Mouse (Mus musculus) CH12.LX (cell line): ENCODE data around the gene Khdc1a. TPM values are rescaled to one million over a fixed set of nuclear protein-coding genes. Genes with fewer than 3 reads are reported as not detected.

ENCODE experiments used
- DNase-seq: peaks from one replicate; pipeline ENCODE4 v3.0.0-alpha.2; 2013; ENCODE audit errors: extremely low read depth
- H3K27ac ChIP-seq: 2 replicates; pipeline ENCODE4 v1.5.1; 2012; ENCODE audit warnings: low read depth, mild to moderate bottlenecking, control low read depth, moderate library complexity; ENCODE audit not compliant: insufficient read depth
- H3K27me3 ChIP-seq: replicated peaks from 2 replicates; pipeline ENCODE3; 2012; ENCODE audit warnings: inconsistent platforms
- H3K36me3 ChIP-seq, 2 experiments: replicated peaks in 1 of 2; 2 replicates each; pipeline versions ENCODE3 to v1.6.1; 2012; ENCODE audit warnings: inconsistent platforms in 1 of 2, low read length in 1 of 2, mild to moderate bottlenecking in 1 of 2, mixed read lengths in 1 of 2, moderate library complexity in 1 of 2; ENCODE audit not compliant: control insufficient read depth in 1 of 2, insufficient read depth in 1 of 2
- H3K4me1 ChIP-seq, 2 experiments: 2 replicates each; pipeline ENCODE4 v1.6.1; 2012; ENCODE audit warnings: inconsistent platforms in 1 of 2, moderate library complexity in 1 of 2; ENCODE audit not compliant: insufficient read depth in 2 of 2, control insufficient read depth in 1 of 2
- H3K4me2 ChIP-seq: 2 replicates; pipeline ENCODE4 v1.6.1; 2012; ENCODE audit warnings: low read depth, mild to moderate bottlenecking, control low read depth; ENCODE audit not compliant: poor library complexity, insufficient read depth, severe bottlenecking
- H3K4me3 ChIP-seq, 3 experiments: fragments of 150-350 bp in 1 of 3; sonication (generic) in 1 of 3; replicated peaks in 1 of 3; 2 replicates each; pipeline versions ENCODE3 to v1.5.1; 2011 to 2012; ENCODE audit warnings: low read depth in 2 of 3, low read length in 2 of 3, mild to moderate bottlenecking in 2 of 3, moderate library complexity in 2 of 3, control low read depth in 1 of 3, improper control_type of control experiment in 1 of 3, inconsistent platforms in 1 of 3, mixed read lengths in 1 of 3; ENCODE audit not compliant: poor library complexity in 1 of 3
- H3K79me2 ChIP-seq: replicated peaks from 2 replicates; pipeline ENCODE4 v1.6.1; 2012; ENCODE audit warnings: mild to moderate bottlenecking, moderate library complexity; ENCODE audit not compliant: control insufficient read depth, poor library complexity, insufficient read depth, severe bottlenecking; ENCODE audit errors: extremely low read depth
- H3K9ac ChIP-seq: 2 replicates; pipeline ENCODE4 v1.6.1; 2012; ENCODE audit warnings: low read depth, mild to moderate bottlenecking, control low read depth, moderate library complexity; ENCODE audit not compliant: insufficient read depth
- H3K9me3 ChIP-seq: replicated peaks from 2 replicates; pipeline ENCODE3; 2012; ENCODE audit warnings: low read length, inconsistent platforms, mixed read lengths
- BHLHE40 ChIP-seq: IDR thresholded peaks from 2 replicates; pipeline ENCODE4 v1.6.1; 2011; ENCODE audit warnings: mild to moderate bottlenecking, low read depth, low read length, improper control_type of control experiment
- CHD2 ChIP-seq: IDR thresholded peaks from 2 replicates; pipeline ENCODE4 v1.6.1; 2011; ENCODE audit warnings: low read length, improper control_type of control experiment
- ETS1 ChIP-seq: conservative IDR thresholded peaks from 2 replicates; pipeline ENCODE4 v1.6.1; 2012; ENCODE audit warnings: low read depth, mild to moderate bottlenecking, inconsistent platforms, low read length, improper control_type of control experiment, moderate library complexity
- GABPA ChIP-seq: IDR thresholded peaks from 2 replicates; pipeline ENCODE4 v1.6.1; 2012; ENCODE audit warnings: low read depth, low read length, improper control_type of control experiment, inconsistent platforms; ENCODE audit not compliant: insufficient replicate concordance
- IRF4 ChIP-seq: IDR thresholded peaks from 2 replicates; pipeline ENCODE4 v1.6.1; 2014; ENCODE audit warnings: low read depth, mild to moderate bottlenecking, inconsistent platforms, low read length, improper control_type of control experiment
- JUN ChIP-seq: IDR thresholded peaks from 2 replicates; pipeline ENCODE4 v1.6.1; 2011; ENCODE audit warnings: low read depth, mild to moderate bottlenecking, low read length, improper control_type of control experiment, moderate library complexity; ENCODE audit not compliant: insufficient read depth
- JUND ChIP-seq: conservative IDR thresholded peaks from 2 replicates; pipeline ENCODE4 v1.6.1; 2011; ENCODE audit warnings: low read depth, low read length, improper control_type of control experiment
- MAFK ChIP-seq: IDR thresholded peaks from 2 replicates; pipeline ENCODE4 v1.6.1; 2011; ENCODE audit warnings: low read length, improper control_type of control experiment; ENCODE audit not compliant: insufficient replicate concordance
- MAX ChIP-seq: IDR thresholded peaks from 2 replicates; pipeline ENCODE4 v1.6.1; 2011; ENCODE audit warnings: low read length, improper control_type of control experiment
- MAZ ChIP-seq: IDR thresholded peaks from 2 replicates; pipeline ENCODE4 v1.6.1; 2012; ENCODE audit warnings: low read depth, mild to moderate bottlenecking, inconsistent platforms, low read length, improper control_type of control experiment, moderate library complexity
- MEF2A ChIP-seq: IDR thresholded peaks from 2 replicates; pipeline ENCODE4 v1.6.1; 2014; ENCODE audit warnings: low read depth, mild to moderate bottlenecking, inconsistent platforms, low read length, improper control_type of control experiment, borderline replicate concordance
- MXI1 ChIP-seq: IDR thresholded peaks from 2 replicates; pipeline ENCODE4 v1.6.1; 2011; ENCODE audit warnings: mild to moderate bottlenecking, low read depth, low read length, improper control_type of control experiment
- NRF1 ChIP-seq: IDR thresholded peaks from 2 replicates; pipeline ENCODE4 v1.6.1; 2014; ENCODE audit warnings: low read depth, mild to moderate bottlenecking, inconsistent platforms, low read length, improper control_type of control experiment, moderate library complexity
- POLR2AphosphoS2 ChIP-seq: IDR thresholded peaks from 2 replicates; pipeline ENCODE4 v1.6.1; 2011; ENCODE audit warnings: low read depth, low read length, improper control_type of control experiment
- SIN3A ChIP-seq: IDR thresholded peaks from 2 replicates; pipeline ENCODE4 v1.6.1; 2012; ENCODE audit warnings: low read length, improper control_type of control experiment, inconsistent platforms
- TBP ChIP-seq: conservative IDR thresholded peaks from 2 replicates; pipeline ENCODE4 v1.6.1; 2011; ENCODE audit warnings: low read depth, low read length, improper control_type of control experiment
- TCF12 ChIP-seq: IDR thresholded peaks from 2 replicates; pipeline ENCODE4 v1.6.1; 2014; ENCODE audit warnings: low read depth, mild to moderate bottlenecking, inconsistent platforms, low read length, improper control_type of control experiment
- UBTF ChIP-seq: IDR thresholded peaks from 2 replicates; pipeline ENCODE4 v1.6.1; 2012; ENCODE audit warnings: low read depth, mild to moderate bottlenecking, inconsistent platforms, low read length, improper control_type of control experiment, moderate library complexity
- ZC3H11A ChIP-seq: IDR thresholded peaks from 2 replicates; pipeline ENCODE4 v1.6.1; 2012; ENCODE audit warnings: low read depth, mild to moderate bottlenecking, inconsistent platforms, low read length, improper control_type of control experiment
- ZKSCAN1 ChIP-seq: IDR thresholded peaks from 2 replicates; pipeline ENCODE4 v1.6.1; 2012; ENCODE audit warnings: low read depth, inconsistent platforms, low read length, improper control_type of control experiment, borderline replicate concordance
- dilution Hi-C: fragments of 300-500 bp; cut with MboI; formaldehyde crosslinking; loops from 2 replicates; pipeline ENCODE4 v1.14.3; 2020; ENCODE audit warnings: low sequenced_read_pairs; ENCODE audit not compliant: extremely low pct_unique_long_range_greater_than_20kb, extremely low pct_ligation_motif_present
- in situ Hi-C: fragments of 300-500 bp; cut with MboI; formaldehyde crosslinking; loops from 3 replicates; pipeline ENCODE4 v1.14.3; 2019; ENCODE audit warnings: low sequenced_read_pairs, low pct_ligation_motif_present, low pct_unique_long_range_greater_than_20kb, mixed read lengths
- polyA plus RNA-seq: library from polyadenylated mRNA; unstranded; fragments of >175 nt; gene quantifications from 2 replicates; pipeline ENCODE4 v1.2.1, GENCODE M21; 2012; ENCODE audit warnings: low read depth; ENCODE audit not compliant: insufficient read length
- total RNA-seq, 2 experiments: library from RNA; depleted of rRNA; stranded (reverse); fragments of 300-350 nt in 1 of 2; fragments of >200 nt in 1 of 2; gene quantifications; 2 replicates each; pipeline ENCODE4 v1.2.3; 2012 to 2014

Gene Khdc1a
- total and polyA plus RNA-seq, 3 experiments: not detected

DNA sequence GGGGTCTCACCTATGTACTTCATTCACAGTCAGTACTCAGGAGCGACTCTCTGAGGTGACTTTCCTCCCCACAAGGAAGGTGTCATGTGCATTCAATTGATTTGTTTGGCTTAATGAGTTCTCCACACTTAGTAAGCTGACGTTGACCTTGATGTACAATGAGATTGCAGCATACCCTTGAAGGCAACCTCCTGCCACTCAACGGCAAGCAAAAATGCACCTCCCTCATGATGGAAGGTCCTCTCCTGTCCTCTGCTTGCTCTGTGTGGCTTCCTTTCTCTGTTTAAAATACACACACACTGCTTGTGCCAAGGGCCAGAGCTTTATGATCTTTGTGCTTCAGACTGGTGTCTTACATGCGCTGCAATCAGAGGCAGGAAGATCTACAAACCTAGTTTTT lies 44.8 kb upstream of the Khdc1a start:
- H3K9ac ChIP-seq: no peak overlapping the region
- no peaks in the 10 kb centered on the region for H3K36me3 ChIP-seq
- dilution Hi-C loops (no loop called here), in situ Hi-C loops (no loop called here)
- H3K9me3 ChIP-seq: no peaks in the 10 kb centered on the region
- DNase-seq: no peak
- no peaks in the 10 kb centered on the region for H3K27me3 ChIP-seq
- no peak overlapping the region for H3K27ac ChIP-seq
- H3K4me3 ChIP-seq: no peak overlapping the region
- H3K4me2 ChIP-seq: no peak overlapping the region
- H3K4me1 ChIP-seq: no peaks in the 10 kb centered on the region
- no peaks in the 10 kb centered on the region for H3K79me2 ChIP-seq
- no peak for TF ChIP-seq IRF4
- TF ChIP-seq SIN3A: no peak
- TF ChIP-seq JUN: no peak
- TF ChIP-seq GABPA: no peak
- TF ChIP-seq CHD2: no peak
- TF ChIP-seq MXI1: no peak
- no peak for TF ChIP-seq MAX
- TF ChIP-seq UBTF: no peak
- no peak for TF ChIP-seq TBP
- no peak for TF ChIP-seq ZKSCAN1
- no peak for TF ChIP-seq MAZ
- no peak for TF ChIP-seq ZC3H11A
- no peak for TF ChIP-seq MEF2A
- TF ChIP-seq JUND: no peak
- TF ChIP-seq MAFK: no peak
- TF ChIP-seq NRF1: no peak
- TF ChIP-seq POLR2AphosphoS2: no peak
- TF ChIP-seq TCF12: no peak
- no peak for TF ChIP-seq ETS1
- TF ChIP-seq, all 38 proteins: peak for 0

DNA sequence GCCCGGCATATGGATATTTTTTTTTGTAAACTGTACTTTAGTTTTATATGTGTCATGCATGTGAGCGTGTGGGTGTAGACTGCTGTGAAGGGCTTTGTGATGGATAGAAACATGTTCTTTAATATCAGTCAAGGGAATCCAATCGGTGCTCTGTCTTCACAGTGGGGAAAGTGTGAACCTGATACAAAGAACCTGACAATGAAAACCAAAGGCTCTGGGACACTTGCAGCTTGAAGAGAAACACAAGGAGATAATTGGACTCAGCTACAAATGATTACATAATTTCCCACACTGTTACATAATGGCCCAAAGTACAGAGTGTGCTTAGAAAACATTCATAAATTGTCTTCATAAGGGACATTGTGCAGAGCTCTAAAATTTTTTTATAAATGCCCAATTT lies 44.0 kb upstream of the Khdc1a start:
- H3K27me3 ChIP-seq: no peaks in the 10 kb centered on the region
- dilution Hi-C loops (no loop called here), in situ Hi-C loops (no loop called here)
- no peaks in the 10 kb centered on the region for H3K79me2 ChIP-seq
- no peak for TF ChIP-seq BHLHE40
- no peak for TF ChIP-seq MAZ
- no peaks in the 10 kb centered on the region for H3K9me3 ChIP-seq
- H3K36me3 ChIP-seq: no peaks in the 10 kb centered on the region
- no peaks in the 10 kb centered on the region for H3K4me1 ChIP-seq
- H3K4me2 ChIP-seq: no peak overlapping the region
- no peak overlapping the region for H3K27ac ChIP-seq
- DNase-seq: no peak
- H3K4me3 ChIP-seq: no peak overlapping the region
- no peak overlapping the region for H3K9ac ChIP-seq
